8 mouse cellular contexts compared by ENCODE assay signal in the genomic region with DNA sequence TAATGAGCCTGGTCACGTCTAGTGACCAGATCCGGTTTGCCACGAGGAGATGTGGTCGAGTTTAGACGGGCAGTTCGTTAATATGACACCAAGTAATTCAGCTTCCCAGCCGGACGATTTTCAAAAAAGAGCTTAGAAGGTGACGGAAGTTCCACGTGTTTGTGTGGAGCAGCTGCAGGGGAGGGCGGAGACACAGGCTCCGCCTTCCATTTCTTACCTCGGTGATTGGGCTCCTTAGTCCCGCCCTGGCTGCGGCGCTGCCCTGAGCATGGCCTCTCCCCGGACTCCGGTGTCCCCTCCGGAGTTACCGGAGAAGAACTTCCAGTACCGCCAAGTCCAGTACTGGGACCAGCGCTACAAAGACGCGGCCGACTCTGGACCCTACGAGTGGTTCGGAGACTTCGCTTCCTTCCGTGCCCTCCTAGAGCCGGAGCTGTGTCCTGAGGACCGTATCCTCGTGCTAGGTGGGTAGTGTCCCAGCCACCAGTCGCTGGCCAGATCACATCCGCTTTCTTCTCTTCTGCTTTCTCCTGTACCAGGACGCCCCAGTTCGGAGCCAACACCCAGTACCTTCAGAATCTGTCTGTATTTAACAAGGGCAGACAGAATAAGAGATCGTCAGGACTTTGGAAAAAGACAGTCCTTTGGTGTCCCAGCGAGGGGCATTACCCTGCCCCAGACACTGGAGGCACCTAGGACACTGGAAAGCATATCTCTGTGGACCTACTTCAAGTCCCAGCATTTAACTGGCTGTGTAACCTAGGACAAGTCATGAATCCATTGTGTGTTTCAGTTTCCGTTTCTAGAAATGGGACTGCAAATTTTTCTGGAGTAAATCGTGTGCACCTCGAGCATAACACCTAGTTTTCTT. TPM values are rescaled to one million over a fixed set of nuclear protein-coding genes. Genes with fewer than 3 reads are reported as not detected.
DNase-seq lines count a peak whose midpoint lies in the region; ATAC-seq and TF ChIP-seq lines count a peak whose summit lies in the region.

A gene (plus strand): TSS at position 237 of the 871 bp plus-strand sequence.
A gene (plus strand): TSS at position 254 of the 871 bp plus-strand sequence.
A gene (minus strand): TSS at position 379 of the 871 bp plus-strand sequence.

- TF ChIP-seq CTCF in MEL (IDR thresholded peaks at IDR 0.05 in 2 of 3, conservative IDR thresholded peaks at IDR 0.05 in 1 of 3; ENCODE audit: control insufficient read depth in 1 of 3, insufficient read depth in 1 of 3, low read depth in 2 of 3, low read length in 3 of 3, poor library complexity in 1 of 3, severe bottlenecking in 1 of 3), result no peak
- no peak for TF ChIP-seq CTCF in lung, postnatal 0 days (IDR thresholded peaks at IDR 0.05)

- no peaks in the 10 kb centered on the region; a peak in 1 of 4 replicates for H3K4me1 ChIP-seq in MEL (ENCODE audit: control insufficient read depth in 1 of 2, insufficient read depth in 2 of 2, low read length in 2 of 2)
- H3K4me1 ChIP-seq in forebrain, embryonic 15.5 days, result peaks cover 29% of the 10 kb centered on the region
- H3K4me1 ChIP-seq in lung, postnatal 0 days (ENCODE audit: insufficient read depth, low read depth, low read length), result no peaks in the 10 kb centered on the region; the same call in 1 of the 2 replicates

- ATAC-seq in forebrain, embryonic 15.5 days (replicated peaks), result peak; percentile 95
- peak; percentile 99 for ATAC-seq in lung, postnatal 0 days

- WGBS in forebrain, embryonic 15.5 days, result 1% methylated on average over 41 of the region's 41 CpGs
- WGBS in lung, postnatal 0 days, result 1% methylated on average over 41 of the region's 41 CpGs

- H3K27ac ChIP-seq in MEL (ENCODE audit: control insufficient read depth, low read depth, low read length), result peak within 1 kb of the TSS; percentile 90
- H3K27ac ChIP-seq in forebrain, embryonic 15.5 days (replicated peaks), result peak within 1 kb of the TSS; percentile 88
- peak within 1 kb of the TSS; percentile 65 for H3K27ac ChIP-seq in lung, postnatal 0 days (ENCODE audit: low read length)

- TF ChIP-seq RAD21 in MEL (IDR thresholded peaks at IDR 0.05; ENCODE audit: low read depth, low read length), result no peak

- peaks cover 24% of the 10 kb centered on the region for H3K79me2 ChIP-seq in MEL (ENCODE audit: control insufficient read depth, insufficient read depth, low read length, poor library complexity)

- H3K27me3 ChIP-seq in MEL (ENCODE audit: control insufficient read depth in 1 of 2, insufficient read depth in 2 of 2, low read length in 2 of 2), result no peaks in the 10 kb centered on the region
- no peaks in the 10 kb centered on the region for H3K27me3 ChIP-seq in forebrain, embryonic 15.5 days
- H3K27me3 ChIP-seq in lung, postnatal 0 days (replicated peaks; ENCODE audit: insufficient read depth, low read length), result no peaks in the 10 kb centered on the region

- no peaks in the 10 kb centered on the region for H3K9me3 ChIP-seq in MEL (replicated peaks; ENCODE audit: insufficient read depth, low read length)
- H3K9me3 ChIP-seq in forebrain, embryonic 15.5 days, result no peaks in the 10 kb centered on the region
- H3K9me3 ChIP-seq in lung, postnatal 0 days (ENCODE audit: low read length), result no peaks in the 10 kb centered on the region

- TF ChIP-seq POLR2A in MEL (IDR thresholded peaks at IDR 0.05; ENCODE audit: control insufficient read depth in 1 of 2, insufficient read depth in 1 of 2, low read depth in 1 of 2, low read length in 2 of 2, poor library complexity in 1 of 2), result peak; percentile 70 to 87; a peak in 3 of 4 replicates

- H3K4me3 ChIP-seq in MEL (ENCODE audit: control insufficient read depth in 1 of 2, insufficient read depth in 1 of 2, low read depth in 2 of 2, low read length in 2 of 2), result peak within 1 kb of the TSS; percentile 91 to 95
- H3K4me3 ChIP-seq in forebrain, embryonic 15.5 days, result peak within 1 kb of the TSS; percentile 75
- H3K4me3 ChIP-seq in lung, postnatal 0 days (ENCODE audit: low read depth, low read length), result peak within 1 kb of the TSS; percentile 59

- no peak for TF ChIP-seq EP300 in MEL (IDR thresholded peaks at IDR 0.05; ENCODE audit: low read depth in 1 of 2, low read length in 2 of 2)
- TF ChIP-seq EP300 in lung, postnatal 0 days (IDR thresholded peaks at IDR 0.05), result 0 out of 2 replicates have a peak, but pooled peaks have one; percentile 9

- H3K4me2 ChIP-seq in forebrain, embryonic 15.5 days (replicated peaks), result peak within 1 kb of the TSS; percentile 93
- peak within 1 kb of the TSS; percentile 82 for H3K4me2 ChIP-seq in lung, postnatal 0 days (replicated peaks; ENCODE audit: low read depth, low read length)

- H3K36me3 ChIP-seq in MEL (ENCODE audit: control insufficient read depth in 1 of 2, insufficient read depth in 2 of 2, low read length in 2 of 2), result peaks cover 0 to 10% of the 10 kb centered on the region in 2 experiments; a peak in 1 of 4 replicates
- H3K36me3 ChIP-seq in forebrain, embryonic 15.5 days, result peaks cover 16% of the 10 kb centered on the region
- 0 out of 2 replicates have a peak, but pooled peaks cover 2% of the 10 kb centered on the region for H3K36me3 ChIP-seq in lung, postnatal 0 days (ENCODE audit: insufficient read depth, low read length)

- intact Hi-C loops in heart, postnatal 36 days (cut with DNase I), result loop anchor here (2.0 to 5.0 kb wide), 5 partner anchors 29 to 114 kb away; a partner anchor contains a TSS

- H3K9ac ChIP-seq in MEL (ENCODE audit: control insufficient read depth, low read depth, low read length, poor library complexity, severe bottlenecking), result peak within 1 kb of the TSS; percentile 99
- peak within 1 kb of the TSS; percentile 85 for H3K9ac ChIP-seq in forebrain, embryonic 15.5 days (replicated peaks)
- peak within 1 kb of the TSS; percentile 50 for H3K9ac ChIP-seq in lung, postnatal 0 days (replicated peaks; ENCODE audit: low read depth)

- peak; percentile 98 for DNase-seq in MEL (ENCODE audit: low read depth, low spot score)
- DNase-seq in cerebellum, adult 18-20 months, result peak; percentile 78 to 86
- DNase-seq in heart, postnatal 36 days, result peak; percentile 82 to 86
- peak; percentile 64 to 70 for DNase-seq in layer of hippocampus, adult 8-10 months (ENCODE audit: low spot score in 2 of 2)
- DNase-seq in lung, postnatal 0 days (ENCODE audit: low spot score), result peak; percentile 98
- DNase-seq in ovary, postnatal 10 days (ENCODE audit: low spot score), result peak; percentile 57
- DNase-seq in thymus, postnatal 0 days (ENCODE audit: low spot score), result peak; percentile 90

TF ChIP-seq in MEL, 35 proteins besides CTCF, POLR2A, EP300 and RAD21 (continues in another document):
- TF ChIP-seq ZKSCAN1 (IDR thresholded peaks at IDR 0.05; ENCODE audit: low read depth, low read length) (no peak), TBP (IDR thresholded peaks at IDR 0.05; ENCODE audit: low read depth, low read length) (peak; percentile 92), SMC3 (IDR thresholded peaks at IDR 0.05; ENCODE audit: low read depth, low read length) (no peak), CHD1 (IDR thresholded peaks at IDR 0.05; ENCODE audit: low read depth, low read length) (no peak), JUND (IDR thresholded peaks at IDR 0.05; ENCODE audit: low read depth, low read length) (no peak), BHLHE40 (IDR thresholded peaks at IDR 0.05; ENCODE audit: borderline replicate concordance, low read depth, low read length) (peak; percentile 57; the same call in 1 of the 2 replicates), ETS1 (IDR thresholded peaks at IDR 0.05; ENCODE audit: low read depth, low read length) (peak; percentile 64; the same call in 1 of the 2 replicates), MAFK (IDR thresholded peaks at IDR 0.05; ENCODE audit: borderline replicate concordance, low read depth, low read length) (no peak), GABPA (IDR thresholded peaks at IDR 0.05; ENCODE audit: low read depth, low read length) (no peak), MAX (IDR thresholded peaks at IDR 0.05; ENCODE audit: low read length) (peak; percentile 99), MYC (IDR thresholded peaks at IDR 0.05; ENCODE audit: low read depth, low read length) (peak; percentile 100), GATA1 (IDR thresholded peaks at IDR 0.05; ENCODE audit: low read depth, low read length) (no peak), TAL1 (IDR thresholded peaks at IDR 0.05; ENCODE audit: low read length) (no peak), POLR2AphosphoS2 (IDR thresholded peaks at IDR 0.05; ENCODE audit: low read length) (peak; percentile 51; the same call in 1 of the 2 replicates), NELFE (IDR thresholded peaks at IDR 0.05; ENCODE audit: low read depth, low read length) (peak; percentile 74)

RNA-seq across cellular contexts. Expression of the first gene that starts in this region (rescaled TPM):
- 38.6 and 52.2 TPM in 2 replicates for total RNA-seq in MEL (2012; rRNA removed)
- 10 to 100 TPM in 1 of 2 experiments, not detected in 1; 37.1 TPM for polyA plus RNA-seq in MEL (2012; ENCODE audit: insufficient read depth in 1 of 2, insufficient read length in 2 of 2, low read depth in 1 of 2, low replicate concordance in 2 of 2, missing spikeins in 1 of 2)
- 16.3 and 18.9 TPM in 2 replicates for polyA plus RNA-seq in forebrain, embryonic 15.5 days (2015; fragmentation: Nextera tagmentation; extraction: Ambion mirVana)
- 1 to 10 TPM; 6.4 to 8.0 TPM for total RNA-seq in heart, postnatal 36 days (2021)
- 1 to 10 TPM; 2.1 to 3.3 (median 2.8) TPM for total RNA-seq in layer of hippocampus, adult 8-10 months (2022)
- polyA plus RNA-seq in lung, postnatal 0 days (2015; fragmentation: Nextera tagmentation; extraction: Ambion mirVana), result 15.2 and 15.3 TPM in 2 replicates
- 26.4 and 32.3 TPM in 2 replicates for polyA plus RNA-seq in thymus, postnatal 0 days (2015; fragmentation: Nextera tagmentation; extraction: Ambion mirVana)

RNA-seq across cellular contexts. Expression of the second gene that starts in this region (rescaled TPM):
- not detected in 2 replicates for total RNA-seq in MEL (2012; rRNA removed)
- not detected for polyA plus RNA-seq in MEL (2012; ENCODE audit: insufficient read depth in 1 of 2, insufficient read length in 2 of 2, low read depth in 1 of 2, low replicate concordance in 2 of 2, missing spikeins in 1 of 2)
- not detected in 2 replicates for polyA plus RNA-seq in forebrain, embryonic 15.5 days (2015; fragmentation: Nextera tagmentation; extraction: Ambion mirVana)
- total RNA-seq in heart, postnatal 36 days (2021), result not detected
- total RNA-seq in layer of hippocampus, adult 8-10 months (2022), result not detected
- polyA plus RNA-seq in lung, postnatal 0 days (2015; fragmentation: Nextera tagmentation; extraction: Ambion mirVana), result 0.08 TPM in 1 of 2 replicates, not detected in the other
- polyA plus RNA-seq in thymus, postnatal 0 days (2015; fragmentation: Nextera tagmentation; extraction: Ambion mirVana), result not detected in 2 replicates

RNA-seq across cellular contexts. Expression of the third gene that starts in this region (rescaled TPM):
- 22.2 and 25.6 TPM in 2 replicates for total RNA-seq in MEL (2012; rRNA removed)
- polyA plus RNA-seq in MEL (2012; ENCODE audit: insufficient read depth in 1 of 2, insufficient read length in 2 of 2, low read depth in 1 of 2, low replicate concordance in 2 of 2, missing spikeins in 1 of 2), result 100 to 1,000 TPM in 1 of 2 experiments, 10 to 100 TPM in 1; 67.6 to 218 TPM
- polyA plus RNA-seq in forebrain, embryonic 15.5 days (2015; fragmentation: Nextera tagmentation; extraction: Ambion mirVana), result 30.5 and 34.0 TPM in 2 replicates
- total RNA-seq in heart, postnatal 36 days (2021), result 1 to 10 TPM; 8.7 to 8.8 TPM
- total RNA-seq in layer of hippocampus, adult 8-10 months (2022), result 10 to 100 TPM; 10.9 to 15.6 (median 11.9) TPM
- polyA plus RNA-seq in lung, postnatal 0 days (2015; fragmentation: Nextera tagmentation; extraction: Ambion mirVana), result 17.6 and 19.3 TPM in 2 replicates
- polyA plus RNA-seq in thymus, postnatal 0 days (2015; fragmentation: Nextera tagmentation; extraction: Ambion mirVana), result 22.9 and 28.4 TPM in 2 replicates

Comparison
In these comparisons a context has a peak if more than half of its experiments do, and no peak if none do; other contexts are left out.
1. Peak in every context shown above with its lines: DNase-seq, ATAC-seq, H3K4me3 ChIP-seq and H3K27ac ChIP-seq.